Mouse (Mus musculus) T-helper 2 cell (primary cell): Measurements from ENCODE around the gene Nol4l.

Experiments used
- in situ Hi-C: fragments of 300-600 bp; cut with MboI, MseI; formaldehyde crosslinking; loops from one replicate; pipeline ENCODE4 v1.15.1; 2025; ENCODE audit warnings: high pct_unique_total_duplicates

The Nol4l gene

DNA sequence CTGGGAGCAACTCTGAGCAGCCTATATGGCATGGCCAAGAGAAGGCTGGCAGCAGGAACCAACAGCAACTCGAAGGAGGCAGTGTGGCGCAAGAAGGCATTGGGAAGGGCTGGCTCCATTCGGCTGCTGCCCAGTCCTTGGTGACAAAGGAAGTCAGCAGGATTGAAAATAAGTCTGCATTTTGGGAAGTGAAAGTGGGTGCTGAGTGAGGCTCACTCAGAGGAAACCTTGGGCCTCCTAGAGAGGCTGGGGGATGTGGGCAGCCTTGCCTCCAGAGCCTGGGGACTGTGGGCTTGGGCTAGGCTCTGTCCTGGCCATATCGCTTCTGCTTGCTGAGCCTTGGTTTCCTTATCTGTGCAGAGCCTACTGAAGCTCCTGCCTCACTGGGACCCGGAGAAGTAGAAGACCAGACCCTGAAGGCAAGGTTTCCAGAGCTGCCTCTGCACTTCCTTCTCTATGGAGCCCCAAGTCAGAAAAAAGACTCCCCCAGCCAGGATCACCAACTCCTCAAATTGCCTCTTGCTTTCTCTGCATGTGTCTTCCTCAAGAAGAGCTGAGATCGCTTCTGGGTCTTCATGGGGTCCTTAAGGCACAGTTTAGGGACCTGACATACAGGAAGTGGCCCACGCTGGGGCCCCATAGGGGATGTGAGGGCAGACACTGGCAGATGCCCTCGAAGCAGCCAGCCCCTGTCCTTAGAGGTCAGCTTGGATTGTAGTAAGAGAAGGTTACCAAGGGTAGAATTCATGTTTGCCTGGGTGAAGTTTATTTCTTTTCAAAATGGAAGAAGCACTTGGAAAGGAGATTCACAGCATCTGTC, 14.3 kb upstream of the Nol4l start:
- in situ Hi-C loops, result no loop called here

DNA sequence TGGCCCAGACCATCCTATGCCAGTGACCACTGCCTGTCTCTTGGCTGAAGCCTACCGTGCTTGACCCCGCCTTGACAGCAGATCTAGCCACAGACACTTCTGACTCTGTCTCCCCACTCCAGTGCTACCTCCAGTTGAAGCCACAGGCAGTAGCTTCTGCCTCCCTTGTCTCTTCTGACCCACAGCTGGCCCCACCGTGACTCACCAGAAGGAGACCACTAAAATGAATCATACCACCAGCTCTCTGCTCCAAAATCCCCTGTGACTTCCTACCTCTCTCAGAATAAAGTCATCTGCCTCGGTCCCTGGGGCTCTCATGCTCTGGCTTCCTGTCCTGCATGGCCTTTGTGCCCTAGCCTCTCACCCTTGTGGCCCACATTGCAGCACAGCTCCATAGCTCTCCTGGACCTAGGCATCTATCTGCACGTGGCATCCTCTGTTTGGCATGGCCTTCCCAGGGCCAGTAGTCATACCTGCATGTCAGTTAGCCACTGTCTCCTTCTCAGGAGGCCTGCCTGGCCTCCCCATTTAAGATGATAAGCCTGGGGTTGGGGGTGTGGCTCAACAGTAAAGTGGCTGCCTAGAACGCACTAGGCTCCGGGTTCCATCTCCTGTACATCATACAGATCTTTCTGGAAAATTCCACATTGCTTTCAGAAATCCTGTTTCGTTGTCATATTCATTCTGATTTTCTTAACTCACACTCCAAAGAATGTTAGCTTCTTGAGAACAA, 13.3 kb upstream of the Nol4l start:
- in situ Hi-C loops, result no loop called here

DNA sequence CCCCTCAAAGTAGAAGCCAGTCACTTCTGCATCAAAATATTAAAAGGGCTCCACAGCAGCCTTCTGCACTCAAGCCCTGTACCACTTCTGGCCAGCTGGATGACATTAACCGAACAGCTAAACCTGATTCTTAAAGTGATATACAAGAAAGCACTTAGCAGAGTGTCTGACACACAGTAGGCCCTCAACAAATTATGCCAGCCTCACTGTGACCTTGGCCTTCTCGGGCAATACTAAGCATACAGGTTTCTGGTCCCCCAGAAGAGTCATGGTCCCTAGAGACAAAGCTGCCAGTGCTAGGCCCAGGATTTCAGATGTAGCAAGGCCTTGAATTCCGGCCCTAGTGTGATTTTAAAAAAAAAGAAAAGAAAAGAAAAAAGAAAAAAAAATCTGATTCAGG, 9.1 kb upstream of the Nol4l start:
- in situ Hi-C loops, result no loop called here

DNA sequence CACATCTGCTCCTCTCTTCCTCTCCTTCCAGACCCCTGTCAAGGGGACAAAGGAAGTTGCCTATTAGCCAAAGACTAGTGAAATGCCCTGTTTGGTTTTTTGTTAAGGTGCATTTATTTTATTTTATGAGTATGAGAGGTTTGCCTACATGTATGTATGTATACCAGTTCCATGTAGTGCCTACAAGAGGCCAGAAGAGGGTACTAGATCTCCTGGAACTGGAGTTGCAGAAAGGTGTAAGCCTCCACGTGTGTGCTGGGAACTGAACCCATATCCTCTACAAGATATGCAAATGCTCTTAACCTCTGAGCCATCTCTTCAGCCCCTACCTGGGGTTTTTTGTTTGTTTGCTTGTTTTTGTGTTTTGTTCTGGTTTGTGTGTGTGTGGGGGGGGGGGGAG, 4.2 kb upstream of the Nol4l start:
- in situ Hi-C loops, result no loop called here

DNA sequence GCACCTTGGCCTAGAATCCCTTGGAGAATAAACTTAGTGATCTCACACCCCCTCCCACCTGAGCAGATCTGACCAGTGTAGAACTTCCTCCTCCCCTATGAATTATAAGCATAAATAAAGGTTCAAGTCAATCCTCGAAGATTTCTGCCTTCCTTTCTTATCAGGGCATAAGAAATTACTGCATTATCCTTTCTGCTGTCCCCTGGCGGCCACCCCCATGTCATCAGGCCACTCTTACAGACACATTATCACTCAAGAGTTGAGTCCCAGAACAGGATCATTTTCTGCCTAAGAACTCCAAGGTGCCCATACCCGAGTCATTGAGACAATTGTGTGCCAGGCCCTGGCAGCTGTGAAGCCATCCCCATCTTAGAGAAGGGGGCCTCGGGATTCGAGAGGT, 1.2 kb upstream of the Nol4l start:
- in situ Hi-C loops, result no loop called here

DNA sequence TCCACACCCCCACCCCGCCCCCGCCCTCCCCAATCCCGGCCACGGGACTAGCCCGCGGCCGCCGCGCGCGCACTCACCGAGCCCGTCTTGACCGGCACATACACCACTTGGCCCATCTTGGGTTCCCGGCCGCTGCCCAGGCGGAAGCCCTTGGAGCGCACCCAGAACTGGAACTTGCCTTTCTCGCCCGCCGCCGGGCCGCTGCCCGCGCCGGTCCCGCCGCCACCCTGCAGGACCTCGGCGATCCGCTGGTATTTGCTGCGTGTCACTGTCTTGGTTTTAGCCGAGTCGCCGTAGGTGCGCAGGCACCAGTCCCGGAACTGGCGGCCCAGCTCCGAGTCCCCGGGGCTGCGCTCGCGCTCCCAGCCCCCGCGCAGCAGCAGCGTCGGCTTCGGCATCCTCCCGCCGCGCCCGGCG, 398 bp downstream of the Nol4l start:
- in situ Hi-C loops, result no loop called here

DNA sequence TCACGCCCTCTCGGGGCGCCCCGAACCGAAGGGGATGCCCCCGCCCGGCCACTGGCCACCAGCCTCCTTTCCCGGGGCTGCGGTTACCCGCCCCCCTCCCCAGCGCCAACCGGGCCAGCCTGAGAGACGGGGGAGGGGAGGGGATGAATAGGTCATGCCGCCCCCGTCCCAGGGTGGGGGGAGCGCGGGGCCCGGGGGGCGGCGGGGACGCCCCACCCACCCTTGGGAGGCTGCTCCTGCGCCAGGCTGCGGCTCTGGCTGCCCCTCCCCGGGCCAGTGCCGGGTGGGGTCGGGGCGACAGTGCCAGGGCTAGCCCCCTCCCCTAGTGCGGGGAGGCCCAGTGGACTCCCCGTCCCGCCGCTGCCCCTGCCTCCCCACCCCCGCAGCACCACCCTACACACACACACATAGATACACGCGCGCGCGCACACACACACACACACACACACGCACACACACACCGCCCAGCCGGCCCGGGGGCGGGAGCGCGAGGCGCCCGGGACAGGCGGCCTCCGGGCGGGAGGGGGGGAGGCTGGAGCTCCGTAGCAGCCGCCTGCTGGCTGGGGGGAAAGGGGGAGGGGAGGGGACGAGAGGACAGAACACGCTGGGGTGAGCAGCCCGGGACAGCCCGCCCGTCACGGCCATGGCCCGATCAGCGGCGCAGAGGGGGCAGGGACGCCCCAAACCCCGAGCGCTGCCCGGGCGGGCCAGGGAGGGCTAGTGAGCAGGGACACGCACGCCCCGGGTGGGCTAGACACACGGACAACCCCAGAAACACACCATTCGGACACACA, 1.0 kb downstream of the Nol4l start:
- in situ Hi-C loops, result no loop called here

DNA sequence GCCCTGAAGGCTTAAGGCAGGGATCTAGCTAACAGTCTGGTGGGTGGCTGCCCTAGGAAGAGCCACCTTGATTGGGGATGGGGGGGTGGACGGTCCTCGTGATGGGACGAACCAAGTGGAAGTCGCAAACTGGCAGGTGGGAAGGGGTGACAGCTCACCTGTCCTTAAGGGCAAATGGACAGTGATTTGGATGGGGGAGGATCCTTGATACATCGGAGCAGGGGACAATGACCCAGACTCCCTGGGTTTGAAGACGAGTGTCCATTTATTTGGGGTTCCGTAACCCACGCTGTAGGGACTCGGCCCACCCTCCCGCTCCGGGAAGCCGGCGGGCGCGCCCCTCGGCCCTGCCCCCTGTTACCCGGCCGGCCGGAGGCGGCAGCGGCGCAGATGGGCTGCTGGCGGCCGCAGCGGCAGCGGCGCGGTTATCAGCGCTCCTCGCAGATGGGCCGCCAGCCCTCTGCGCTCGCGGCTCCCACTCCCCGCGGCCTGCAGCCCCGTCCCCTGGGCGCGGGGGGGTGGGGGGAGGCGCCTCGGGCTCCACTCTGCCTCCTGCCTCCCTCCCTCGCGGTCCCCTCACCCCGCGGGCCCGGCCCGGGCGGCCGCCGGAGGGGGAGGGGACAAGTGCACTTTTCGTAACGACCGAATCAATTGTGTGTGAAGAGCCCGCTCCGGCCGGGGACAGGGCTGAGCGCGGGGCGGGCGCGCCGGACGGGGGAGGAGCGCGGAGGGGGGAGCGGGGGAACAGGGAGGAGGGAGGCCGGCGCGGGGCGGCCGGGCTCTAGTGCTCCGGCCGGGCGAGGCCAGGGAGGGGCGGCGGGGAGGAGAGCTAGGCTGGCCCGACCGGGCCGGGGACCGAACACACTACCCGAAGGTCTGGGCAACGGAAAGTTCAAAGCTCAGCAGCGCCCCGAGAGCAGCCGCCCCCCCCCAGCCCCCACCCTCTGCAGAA, 1.9 kb downstream of the Nol4l start:
- in situ Hi-C loops, result no loop called here

DNA sequence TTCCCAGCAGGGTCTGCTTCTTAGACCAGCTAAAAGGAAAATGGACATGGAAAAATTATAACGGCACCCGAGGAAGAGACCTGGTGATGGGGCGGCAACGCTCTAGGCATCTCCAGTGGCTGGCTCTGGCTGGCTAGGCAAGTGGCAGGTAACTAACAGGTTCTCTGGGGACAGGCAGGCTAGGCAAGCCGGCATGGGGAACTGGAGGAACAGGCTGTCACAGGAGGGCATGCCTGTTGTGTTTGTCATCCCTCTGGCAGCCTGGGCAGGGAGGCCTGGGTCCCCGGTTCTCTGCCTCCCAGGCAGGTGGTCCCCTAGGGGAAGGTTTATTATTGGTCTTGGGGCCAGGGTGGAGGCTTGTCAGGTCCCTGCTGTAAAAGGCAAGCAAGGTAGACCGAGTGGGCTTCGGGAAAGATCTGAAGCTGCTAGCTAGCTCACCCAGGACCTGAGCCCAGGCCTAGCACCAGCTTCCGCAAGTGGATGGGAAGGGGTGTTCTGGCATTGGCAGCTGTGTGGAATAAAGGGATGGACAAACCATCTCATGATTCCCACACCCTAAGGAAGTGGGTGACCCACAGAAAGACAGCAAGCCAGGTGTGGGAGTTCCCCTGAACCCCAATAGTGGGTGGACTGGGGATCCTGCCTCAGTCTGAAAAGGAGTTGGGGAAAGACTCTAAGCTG, 2.8 kb downstream of the Nol4l start:
- in situ Hi-C loops, result no loop called here

DNA sequence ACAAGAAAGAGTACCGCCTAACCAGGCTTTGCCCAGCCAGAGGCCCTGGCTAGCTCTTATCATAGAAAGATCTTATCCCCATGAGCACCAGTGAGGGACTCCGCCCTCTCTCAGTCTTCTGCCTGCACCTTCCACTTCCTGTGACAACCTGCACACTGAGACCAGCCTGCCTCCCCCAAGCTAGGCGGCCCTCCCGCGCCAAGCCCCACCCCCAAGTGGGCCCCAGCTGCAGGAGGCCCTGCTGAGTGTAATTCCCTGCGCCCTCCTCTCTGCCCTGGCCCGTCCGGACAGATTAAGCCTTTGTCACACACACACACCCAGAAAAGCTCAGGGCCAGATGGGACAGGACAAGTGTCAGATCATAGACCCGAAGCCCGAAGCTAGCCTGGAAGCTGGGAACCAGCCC, 3.9 kb downstream of the Nol4l start:
- in situ Hi-C loops, result no loop called here

DNA sequence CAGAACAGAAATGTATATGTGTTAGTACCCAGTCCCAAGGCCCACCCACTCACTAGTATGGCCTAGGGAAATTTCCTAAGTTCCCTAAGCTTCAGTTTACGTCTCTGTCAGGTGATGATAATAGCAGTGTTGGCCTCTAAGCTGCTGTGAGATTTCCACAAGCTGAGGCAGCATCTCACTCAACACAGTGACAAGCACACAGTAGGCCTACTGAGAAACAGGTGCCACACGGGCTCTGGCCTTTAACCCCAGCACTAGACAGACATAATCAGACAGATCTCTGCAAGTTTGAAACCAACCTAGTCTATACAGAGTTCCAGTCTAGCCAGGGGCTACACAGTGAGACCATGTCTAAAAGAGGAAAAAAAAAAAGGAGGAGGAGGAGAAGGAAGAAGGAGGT, 5.0 kb downstream of the Nol4l start:
- in situ Hi-C loops, result no loop called here

DNA sequence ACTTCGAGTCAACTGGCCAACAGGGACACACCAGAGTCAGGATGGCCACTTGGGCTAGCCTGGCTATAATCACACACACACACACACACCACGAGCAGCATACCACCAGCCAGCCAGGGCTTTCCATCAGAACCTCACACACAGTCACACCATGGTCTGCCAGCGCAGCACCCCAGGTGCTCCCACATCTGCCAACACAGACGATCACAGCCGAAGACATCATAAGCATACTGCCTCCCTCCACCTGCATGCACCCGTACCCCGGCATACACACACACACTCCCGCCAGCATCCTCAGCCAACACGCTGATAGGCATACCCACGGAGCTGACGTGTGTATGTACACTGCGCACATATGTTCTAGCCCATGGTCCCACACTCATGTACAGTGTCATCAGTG, 6.1 kb downstream of the Nol4l start:
- in situ Hi-C loops, result no loop called here

DNA sequence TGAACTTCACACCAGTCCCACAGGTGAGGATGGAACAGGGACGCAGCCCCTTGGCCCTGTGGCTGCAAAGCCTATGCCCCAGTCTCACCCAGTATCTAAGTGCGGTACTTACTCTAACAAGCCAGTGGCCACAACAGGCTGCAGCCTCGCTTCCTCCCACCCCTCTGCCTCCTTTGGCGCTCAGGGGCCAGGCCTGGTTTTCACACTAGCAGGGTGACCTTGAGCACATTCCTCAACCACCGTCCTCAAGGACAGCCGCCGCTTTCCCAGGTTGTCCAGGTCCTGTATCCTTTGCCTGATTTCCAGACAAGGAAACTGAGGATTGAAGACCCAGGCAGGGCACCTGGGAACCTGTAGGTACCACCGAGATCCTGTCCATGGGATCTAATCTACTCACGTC, 6.6 kb downstream of the Nol4l start:
- in situ Hi-C loops, result no loop called here

DNA sequence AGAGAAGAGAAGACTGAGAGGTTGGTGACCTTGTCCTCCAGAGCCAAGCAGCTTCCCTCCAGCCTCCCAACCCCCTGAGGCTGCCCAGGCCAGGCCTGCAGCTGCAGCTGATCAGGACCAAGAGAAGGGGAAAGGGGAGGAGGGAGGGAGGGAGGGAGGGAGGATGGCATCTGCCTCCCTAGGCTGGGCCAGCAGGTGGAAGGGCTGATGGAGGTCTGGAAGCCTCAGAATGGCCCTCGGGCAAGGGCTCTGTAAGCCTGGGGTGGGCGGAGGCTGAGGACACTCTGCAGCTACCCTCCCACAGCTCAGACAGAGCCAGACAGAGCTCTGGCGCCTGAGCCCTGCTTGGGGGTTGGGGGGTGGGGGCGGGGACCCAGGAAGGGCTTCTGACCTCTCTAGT, 7.5 kb downstream of the Nol4l start:
- in situ Hi-C loops, result no loop called here

DNA sequence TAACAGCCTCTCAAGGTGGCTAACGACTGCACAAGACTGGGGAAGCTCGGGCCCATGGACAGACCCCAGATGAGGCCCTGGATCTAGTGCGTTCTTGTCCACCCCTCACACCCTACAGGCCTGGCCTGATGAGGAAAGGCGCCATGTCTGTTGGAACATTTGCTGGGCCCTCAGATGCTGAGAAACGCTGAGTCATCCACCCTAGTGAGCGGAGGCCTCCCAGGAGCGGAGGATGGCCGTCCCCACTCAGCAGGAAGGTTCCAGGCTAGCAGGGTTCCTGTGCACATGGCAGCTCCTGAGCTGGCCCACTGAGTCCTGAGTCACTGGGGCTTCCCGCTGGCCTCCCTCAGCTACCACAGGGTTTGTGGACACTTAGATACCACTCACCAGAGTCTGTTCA, 9.7 kb downstream of the Nol4l start:
- in situ Hi-C loops, result no loop called here

DNA sequence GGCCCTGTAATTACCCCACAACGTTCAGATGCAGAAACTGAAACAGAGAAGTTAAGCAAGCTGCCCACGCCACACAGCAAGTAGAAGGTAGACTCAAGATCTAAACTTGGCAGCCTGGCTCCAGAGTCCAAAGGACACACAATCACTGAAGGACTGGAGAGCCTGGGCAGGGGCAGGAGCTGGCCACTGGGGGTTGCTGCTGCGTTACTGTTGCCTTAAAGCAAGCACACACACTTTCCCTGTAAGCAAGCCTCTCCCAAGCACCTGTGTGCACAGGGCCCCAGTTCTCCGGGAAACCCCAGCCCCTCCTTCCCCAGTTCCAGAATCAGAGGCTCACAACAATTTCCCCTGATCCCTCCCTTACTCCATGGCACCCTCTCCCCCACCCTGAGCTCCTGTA, 12.8 kb downstream of the Nol4l start:
- in situ Hi-C loops, result loop anchor here (5.0 kb wide), 1 partner anchor 65 kb away; no protein-coding TSS in a partner anchor

DNA sequence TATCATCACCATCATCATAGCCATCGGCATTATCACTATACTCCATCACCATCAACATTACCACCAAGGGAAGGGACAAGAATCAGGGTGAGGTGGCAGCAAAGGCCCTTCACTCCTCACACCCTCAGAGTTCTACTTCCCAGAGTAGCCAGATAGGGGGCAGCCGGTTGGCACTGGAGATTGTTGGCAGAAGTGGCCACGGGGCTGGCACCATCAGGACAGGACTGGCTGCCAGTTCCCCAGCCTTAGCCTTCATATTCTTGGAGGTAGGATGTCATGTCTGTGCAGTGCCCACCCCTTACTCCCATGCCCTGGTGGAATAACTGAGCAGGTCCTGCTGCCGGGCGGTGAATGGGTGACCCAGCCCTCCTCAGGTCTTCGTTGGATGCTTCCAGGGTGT, 14.2 kb downstream of the Nol4l start:
- in situ Hi-C loops, result loop anchor here (5.0 kb wide), 1 partner anchor 67 kb away; no protein-coding TSS in a partner anchor

DNA sequence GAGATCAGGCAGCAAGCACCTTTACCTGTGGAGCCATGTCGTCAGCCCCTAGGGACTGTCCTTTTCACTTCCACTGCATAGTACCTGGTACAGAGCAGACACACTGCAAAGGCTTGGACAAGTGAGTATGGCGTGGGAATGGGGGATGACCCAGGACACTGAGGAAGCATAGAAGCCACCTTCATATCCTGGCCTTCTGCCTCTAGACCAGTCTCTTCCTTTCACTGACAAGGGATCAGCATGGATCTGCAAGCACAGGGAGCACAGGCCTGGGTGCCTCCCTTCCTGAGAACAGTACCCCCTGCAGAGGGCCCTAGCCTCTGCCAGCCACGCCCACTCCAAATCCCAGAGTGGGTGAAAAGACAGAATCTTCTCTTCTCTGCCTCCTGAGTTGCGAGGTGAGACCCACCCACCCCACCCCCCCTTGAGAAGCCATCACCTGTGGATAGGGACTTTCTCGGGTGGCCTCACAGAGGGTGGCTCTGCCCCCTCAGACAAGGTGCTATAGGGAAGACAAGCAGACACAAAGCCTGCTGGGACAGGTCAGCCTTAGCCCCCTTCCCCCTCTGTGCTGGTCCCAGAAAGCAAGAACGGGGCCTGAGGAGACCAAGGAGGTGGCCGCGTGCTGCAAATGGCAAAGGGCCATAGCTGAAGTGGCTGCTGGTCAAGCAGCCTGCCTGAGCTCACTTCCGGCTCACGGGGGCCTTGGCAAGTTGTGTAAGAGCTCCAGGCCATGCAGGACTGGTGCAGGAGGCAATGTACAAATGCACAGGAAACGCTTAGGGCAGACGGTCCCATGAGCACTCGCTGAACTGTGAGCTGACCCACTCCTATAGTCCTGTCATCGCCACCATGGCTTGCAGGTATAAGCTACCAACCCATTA, 15.0 kb downstream of the Nol4l start:
- in situ Hi-C loops, result loop anchor here (5.0 kb wide), 1 partner anchor 68 kb away; no protein-coding TSS in a partner anchor

DNA sequence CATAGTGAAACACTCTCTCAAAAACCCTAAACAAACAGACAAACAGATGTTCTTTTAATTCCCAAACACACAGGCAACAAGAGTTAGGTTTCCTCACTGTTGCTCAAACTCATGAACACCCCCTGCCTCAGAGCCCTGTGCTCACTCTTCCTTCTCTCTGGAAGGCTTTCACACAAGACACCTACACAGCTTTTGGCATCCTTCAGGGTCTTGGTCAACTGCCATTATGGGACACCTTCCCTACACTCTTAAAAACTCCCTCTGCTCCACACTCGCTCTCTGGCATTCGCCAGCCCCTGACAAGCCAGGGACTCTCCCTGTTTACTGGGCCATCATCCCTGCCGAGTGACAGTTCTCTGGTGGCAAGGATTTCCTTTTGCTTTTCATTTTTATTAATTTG, 15.8 kb downstream of the Nol4l start:
- in situ Hi-C loops, result no loop called here
